Mouse (Mus musculus) 3134 (cell line): ENCODE measurements around the gene Wdcp.
"Not testable (repeated sequence)": the region's sequence is repeated elsewhere in the genome, so short reads cannot be mapped to it uniquely, and the experiment has no call there.

Experiments used
- DNase-seq: peaks from one replicate; pipeline ENCODE4 v3.0.0-alpha.2; 2011; ENCODE audit warnings: low spot score; ENCODE audit not compliant: insufficient read length; ENCODE audit errors: extremely low read depth

The Wdcp gene

DNA sequence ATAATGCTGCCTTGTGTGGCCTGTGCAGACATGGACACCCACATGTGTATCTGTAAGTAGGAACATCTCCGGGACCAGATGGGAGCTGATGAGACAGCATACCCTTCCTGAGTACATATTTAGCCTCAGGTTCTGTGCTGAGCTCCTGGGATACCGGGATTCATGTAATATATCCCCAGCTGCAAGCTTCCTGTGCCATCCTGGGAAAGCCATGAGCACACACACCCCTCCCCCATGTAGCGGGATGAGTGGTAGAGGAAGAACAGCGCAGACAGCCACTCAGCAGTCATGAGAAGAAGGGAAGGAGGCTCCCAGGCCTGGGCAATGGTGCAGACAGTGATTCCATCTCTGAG is 21.2 kb downstream of the Wdcp start:
- DNase-seq, result no peak

DNA sequence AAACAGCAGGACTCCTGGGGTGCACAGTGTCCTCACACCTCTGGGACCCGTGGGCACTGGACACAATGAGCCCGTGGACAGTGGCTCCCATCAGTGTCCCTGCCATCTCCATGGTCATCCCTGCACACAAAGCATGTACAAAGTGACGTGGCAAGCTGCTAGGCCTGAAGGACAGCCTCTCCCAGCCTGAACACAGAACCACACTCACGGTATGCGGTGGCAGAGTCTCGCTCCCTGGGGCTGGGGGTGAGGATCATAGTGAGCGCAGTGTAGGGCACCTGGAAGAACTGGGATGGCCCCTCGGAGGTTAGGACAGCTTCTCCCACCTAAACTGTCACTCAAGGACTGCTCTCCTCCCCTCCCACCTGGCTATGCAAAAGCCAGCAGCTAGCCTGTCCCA is 25.8 kb downstream of the Wdcp start:
- DNase-seq, result no peak

GRCm38 (mm10) chr12:4871260-4871659 is 28.2 kb downstream of the Wdcp start:
- no peak for DNase-seq

DNA sequence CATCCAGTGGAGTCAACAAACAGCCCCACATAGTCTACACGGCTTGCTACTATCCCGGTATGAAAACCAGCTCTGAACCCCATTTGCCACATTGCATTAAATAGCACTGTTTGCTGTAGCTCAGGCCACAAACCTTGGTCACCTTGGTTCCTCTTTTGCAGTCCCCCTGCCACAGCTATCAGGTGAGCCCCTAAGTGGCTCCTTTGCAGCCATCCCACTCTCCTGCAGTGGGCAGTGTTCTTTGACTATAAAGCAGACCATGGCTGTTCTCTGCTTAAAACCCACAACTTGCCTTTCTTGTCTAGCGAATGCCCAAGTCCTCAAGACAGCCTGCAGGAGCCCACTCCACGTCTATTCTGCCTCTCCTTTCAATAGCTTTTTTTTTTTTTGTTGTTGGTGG is 29.2 kb downstream of the Wdcp start:
- no peak for DNase-seq

- no peak for DNase-seq
Observed at GRCm38 (mm10) chr12:4872983-4873477, 29.9 kb downstream of the Wdcp start.

- DNase-seq, result no peak
Observed at GRCm38 (mm10) chr12:4873531-4873930, 30.4 kb downstream of the Wdcp start.

GRCm38 (mm10) chr12:4874161-4874927 is 31.2 kb downstream of the Wdcp start, which contains the start of gene Mfsd2b:
Gene Mfsd2b (minus strand): TSS chr12:4874359.
- peak; percentile 54 for DNase-seq

GRCm38 (mm10) chr12:4875623-4876022 is 32.5 kb downstream of the Wdcp start:
- DNase-seq, result no peak

DNA sequence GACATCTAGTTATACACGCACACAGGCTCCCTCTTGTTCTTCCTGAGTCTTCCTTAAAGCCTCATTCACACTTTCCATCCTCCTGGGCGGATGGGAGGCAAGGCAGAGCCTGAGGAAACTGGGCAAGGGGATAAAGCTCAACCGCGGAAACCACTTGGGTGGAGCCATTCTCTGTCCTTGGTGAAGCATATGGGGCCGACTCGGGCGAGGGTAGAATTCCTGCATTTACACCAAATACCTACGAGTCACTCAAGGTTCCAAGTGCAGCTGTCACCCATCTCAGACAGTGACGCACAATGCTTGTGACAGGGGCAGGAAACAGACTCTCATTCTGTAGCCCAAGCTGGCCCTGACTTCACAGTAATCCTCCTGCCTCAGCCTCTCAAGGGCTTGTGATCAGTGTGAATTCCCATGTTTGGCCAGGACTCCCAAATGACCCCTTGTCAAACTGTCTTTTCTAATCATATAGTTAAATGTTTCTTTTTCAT is 35.2 kb downstream of the Wdcp start:
- DNase-seq, result no peak

- no peak for DNase-seq
Observed at GRCm38 (mm10) chr12:4879048-4879447, 35.9 kb downstream of the Wdcp start.

- DNase-seq, result no peak
Observed at GRCm38 (mm10) chr12:4882086-4882485, 39.0 kb downstream of the Wdcp start.

GRCm38 (mm10) chr12:4885062-4885461 is 42.0 kb downstream of the Wdcp start:
- no peak for DNase-seq

GRCm38 (mm10) chr12:4886581-4886980 is 43.5 kb downstream of the Wdcp start:
- DNase-seq, result not testable (repeated sequence)

GRCm38 (mm10) chr12:4888739-4889138 is 45.6 kb downstream of the Wdcp start:
- no peak for DNase-seq

DNA sequence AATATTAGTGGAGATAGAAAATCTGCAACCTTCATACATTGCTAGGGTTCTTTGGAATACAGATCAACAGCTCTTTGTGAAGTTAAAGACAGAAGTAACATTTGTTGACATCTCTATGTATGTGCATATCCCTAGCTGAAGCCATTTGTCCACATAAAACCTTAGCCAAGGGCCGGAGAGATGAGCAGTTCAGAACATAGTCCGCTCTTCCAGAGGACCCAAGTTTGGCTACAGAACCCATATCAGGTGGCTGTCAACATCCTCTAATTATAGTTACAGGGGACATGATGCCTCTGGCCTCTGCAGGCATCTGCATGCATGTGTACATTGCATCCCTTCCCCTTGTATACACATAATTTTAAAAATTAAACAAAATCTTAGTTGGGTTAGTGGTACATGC is 46.1 kb downstream of the Wdcp start:
- DNase-seq, result no peak

DNA sequence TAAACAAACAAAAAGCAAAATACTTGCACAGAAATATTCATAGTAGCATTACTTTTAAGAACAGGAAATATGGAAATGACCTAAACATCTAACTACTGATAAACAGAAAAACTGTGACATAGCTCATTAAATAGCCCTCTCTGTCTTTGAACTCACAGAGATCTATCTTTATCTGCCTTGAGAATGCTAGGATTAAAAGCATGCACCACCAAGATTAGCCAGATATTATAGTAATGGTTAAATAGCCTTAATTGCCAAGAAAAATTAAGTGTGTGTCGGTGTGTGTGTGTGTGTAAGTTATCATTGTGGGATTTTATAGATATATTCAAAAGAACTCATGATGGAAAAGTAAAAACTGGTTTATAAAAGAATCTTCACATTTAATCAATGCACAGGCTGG is 46.8 kb downstream of the Wdcp start:
- no peak for DNase-seq

DNA sequence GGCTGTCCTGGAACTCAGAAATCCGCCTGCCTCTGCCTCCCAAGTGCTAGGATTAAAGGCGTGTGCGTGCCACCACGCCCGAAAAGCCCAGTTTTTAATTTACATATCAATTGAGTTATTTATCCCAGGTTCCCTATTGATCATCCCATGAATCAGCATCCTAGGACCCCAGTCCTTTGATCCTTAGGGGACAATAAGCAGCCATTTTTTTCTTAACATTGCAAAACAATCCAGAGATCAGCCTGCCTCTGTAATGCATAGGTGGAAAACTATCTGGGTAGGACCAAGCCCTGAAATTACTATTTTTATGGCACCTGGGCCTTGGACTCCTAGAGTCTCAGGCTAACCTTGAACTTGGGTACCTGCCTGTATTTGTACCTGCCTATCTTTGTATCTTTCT is 54.9 kb downstream of the Wdcp start:
- no peak for DNase-seq

DNA sequence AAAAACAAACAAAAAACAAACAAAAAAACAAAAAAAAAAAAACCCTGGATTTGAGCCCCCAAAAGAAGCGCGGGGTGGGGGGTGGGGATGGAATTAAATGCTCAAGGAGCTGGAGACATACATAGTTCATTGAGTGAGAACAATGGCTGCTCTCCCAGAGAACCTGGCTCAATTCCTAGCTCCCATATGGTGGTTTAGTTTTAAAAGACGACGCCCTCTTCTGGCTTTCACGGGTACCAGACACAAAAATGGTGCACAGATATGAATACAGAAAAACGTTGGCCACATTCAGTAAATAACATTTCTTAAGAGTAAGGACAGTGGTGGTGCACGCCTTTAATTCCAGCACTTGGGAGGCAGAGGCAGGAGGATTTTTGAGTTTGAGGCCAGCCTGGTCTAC is 62.8 kb downstream of the Wdcp start:
- no peak for DNase-seq

- DNase-seq, result no peak
Observed at GRCm38 (mm10) chr12:4906476-4906875, 63.4 kb downstream of the Wdcp start.

DNA sequence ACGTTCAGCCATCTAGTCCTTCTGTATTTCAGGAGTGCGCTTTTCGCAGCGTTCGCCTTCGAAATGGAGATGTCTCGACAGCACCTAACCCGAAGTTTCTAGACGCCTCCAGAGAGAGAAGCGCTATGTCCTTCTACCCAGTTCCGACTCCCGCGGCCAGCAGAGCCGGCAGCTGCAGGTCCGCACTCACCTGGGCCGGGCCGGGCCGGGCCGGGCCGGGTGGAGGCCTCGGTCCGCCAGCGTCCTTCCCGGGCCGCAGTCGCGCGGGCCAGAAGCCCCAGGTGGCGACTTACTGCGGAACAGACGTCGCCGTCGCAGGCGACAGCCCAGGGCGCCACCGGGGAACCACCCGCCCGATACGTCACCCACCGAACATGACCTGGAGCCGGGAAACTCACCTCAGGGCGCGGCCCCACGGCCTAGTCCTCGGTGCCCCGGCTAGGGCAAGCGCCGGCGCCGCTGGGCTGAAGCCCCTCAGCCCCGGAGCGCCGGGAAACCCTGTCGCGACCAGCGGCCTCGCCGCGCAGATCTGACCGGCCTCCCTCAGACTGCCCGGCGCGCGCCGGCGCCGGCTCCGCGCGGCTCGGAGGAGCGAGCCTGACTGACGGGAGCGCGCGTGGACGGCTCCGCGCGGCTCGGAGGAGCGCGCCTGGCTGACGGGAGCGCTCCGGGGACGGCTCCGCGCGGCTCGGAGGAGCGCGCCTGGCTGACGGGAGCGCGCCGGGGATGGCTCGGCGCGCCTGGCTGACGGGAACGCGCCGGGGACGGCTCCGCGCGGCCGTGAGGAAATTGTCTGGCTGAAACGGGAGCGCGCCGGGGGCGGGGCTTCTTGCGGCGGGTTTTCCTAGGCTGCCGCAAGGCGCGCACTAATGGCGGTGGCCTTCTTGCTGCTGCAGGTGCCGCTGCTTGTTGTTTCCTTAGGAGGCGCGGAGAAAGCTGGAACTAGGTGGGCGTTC is 64.1 kb downstream of the Wdcp start, which contains the start of gene Ubxn2a:
Gene Ubxn2a, minus strand, starts transcription at position 755 of the 956 bp plus-strand sequence.
- DNase-seq, result peak; percentile 88

DNA sequence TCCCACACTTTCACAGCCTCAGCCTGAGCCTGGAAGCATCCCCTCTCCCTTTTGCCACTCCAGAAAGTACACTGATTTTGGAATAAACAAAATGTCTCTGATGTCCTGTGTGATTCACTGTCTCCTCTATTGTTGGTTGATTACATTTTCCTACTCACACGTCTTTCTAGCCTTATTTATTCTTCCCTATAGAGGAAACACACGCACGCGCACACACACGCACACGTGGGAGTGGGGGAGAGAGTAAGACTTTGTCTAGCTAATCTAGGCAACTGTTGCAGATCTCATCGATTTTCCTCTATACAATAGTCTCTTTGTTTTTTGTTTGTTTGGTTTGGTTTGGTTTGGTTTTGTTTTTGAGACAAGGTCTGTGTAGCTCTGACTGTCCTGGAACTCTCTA is 65.3 kb downstream of the Wdcp start:
- no peak for DNase-seq
